Mouse (Mus musculus): ENCODE results near the gene Nol6. TPM values are rescaled to one million over a fixed set of nuclear protein-coding genes. Genes with fewer than 3 reads are reported as not detected.
A peak's percentile ranks its signal among the peaks of the same experiment; 100 is the strongest.

The Nol6 gene
- polyA plus RNA-seq (2012; fragmentation: generic; extraction: Trizol), result 26.3 TPM

DNA sequence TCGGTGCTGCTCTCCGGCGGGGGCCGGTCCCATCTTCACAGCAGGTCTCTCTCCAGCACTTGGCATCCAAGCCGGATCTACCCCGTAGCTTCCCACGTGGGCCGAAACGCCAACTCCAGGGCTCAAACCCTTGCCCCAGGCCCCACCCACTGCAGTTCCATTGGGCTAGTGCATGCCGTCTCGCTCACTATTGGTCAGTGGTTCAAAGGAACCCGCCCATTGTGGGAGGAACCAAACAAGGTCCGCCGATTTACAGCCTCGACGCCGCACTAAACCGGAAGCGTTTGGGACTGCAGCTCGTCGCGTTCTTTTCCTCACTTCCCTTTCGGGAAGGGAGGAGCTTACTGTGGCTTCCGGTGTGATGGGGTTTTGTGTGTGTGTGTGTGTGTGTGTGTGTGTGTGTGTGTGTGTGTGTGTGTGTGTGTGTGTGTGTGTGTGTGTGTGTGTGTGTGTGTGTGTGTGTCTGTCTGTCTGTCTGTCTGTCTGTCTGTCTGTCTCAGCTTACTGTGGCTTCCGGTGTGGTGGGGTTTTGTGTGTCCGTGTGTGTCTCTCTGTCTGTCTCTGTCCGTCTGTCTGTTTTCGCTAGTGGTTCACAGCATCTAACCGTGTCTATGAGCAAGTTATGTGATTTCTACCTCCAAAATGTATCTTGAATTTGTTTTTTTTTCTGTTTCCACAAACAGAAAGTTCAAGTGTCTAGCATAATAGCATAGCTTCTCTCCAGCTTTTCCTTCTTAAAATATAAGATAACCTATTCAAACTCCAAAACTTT lies at the start of gene Nol6:
Nol6 (minus strand) TSS at position 276 of the 772 bp plus-strand sequence.
- TF ChIP-seq SRF (IDR thresholded peaks at IDR 0.05; ENCODE audit: control insufficient read depth, insufficient read length, low read depth) (peak; percentile 47), POLR2A (IDR thresholded peaks at IDR 0.05; ENCODE audit: insufficient read length, low read depth) (peak; percentile 43), MAX (IDR thresholded peaks at IDR 0.05; ENCODE audit: low read depth) (peak; percentile 29), USF1 (IDR thresholded peaks at IDR 0.05; ENCODE audit: low read depth) (peak; percentile 71), POLR2AphosphoS2 (IDR thresholded peaks at IDR 0.05; ENCODE audit: insufficient read length, low read depth) (no peak)
- Histone ChIP-seq H3K4me2 (ENCODE audit: low read depth) (peak within 1 kb of the TSS; percentile 94), H3K4me3 (peak within 1 kb of the TSS; percentile 85)

DNA sequence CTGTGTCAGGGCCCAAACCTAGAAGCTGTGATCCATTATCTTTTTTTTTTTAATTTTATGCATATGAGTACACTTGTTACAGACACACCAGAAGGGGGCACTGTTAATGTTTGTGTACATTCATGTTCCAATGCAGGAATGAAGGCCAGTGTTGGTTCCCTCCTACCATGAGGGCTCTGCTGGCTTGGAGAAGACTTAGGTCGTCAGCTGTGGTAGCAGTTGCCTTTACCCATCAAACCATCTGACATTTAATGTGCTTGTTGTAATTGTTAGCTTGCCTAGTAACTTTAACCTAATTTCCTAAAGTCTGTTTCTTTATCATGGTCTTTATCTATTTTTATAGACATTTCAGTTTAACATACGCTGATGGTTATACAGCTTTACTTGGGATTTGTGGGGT lies 46.7 kb upstream of the Nol6 start:
- H3K27me3 ChIP-seq (ENCODE audit: control insufficient read depth, insufficient read depth, insufficient read length), result no peaks in the 10 kb centered on the region
- peaks cover 62% of the 10 kb centered on the region for H3K79me2 ChIP-seq (ENCODE audit: control insufficient read depth, insufficient read depth)
- H3ac ChIP-seq (ENCODE audit: control insufficient read depth, insufficient read length), result no peak overlapping the region
- H3K4me2 ChIP-seq (ENCODE audit: low read depth), result no peak overlapping the region
- TF ChIP-seq USF1 (IDR thresholded peaks at IDR 0.05; ENCODE audit: low read depth) (no peak), MYOD1 (IDR thresholded peaks at IDR 0.05; ENCODE audit: control insufficient read depth in 1 of 3, insufficient read length in 2 of 3, low read depth in 2 of 3) (peak; percentile 49 to 92 (median 88))
- peaks cover 13% of the 10 kb centered on the region for H3K36me3 ChIP-seq (ENCODE audit: control insufficient read depth, insufficient read depth)
- H3K4me3 ChIP-seq, result no peak overlapping the region

More for the DNA sequence above, at the start of gene Nol6:
- Histone ChIP-seq H3K27me3 (ENCODE audit: control insufficient read depth, insufficient read depth, insufficient read length) (no peaks in the 10 kb centered on the region), H3ac (ENCODE audit: control insufficient read depth, insufficient read length) (peak within 1 kb of the TSS; percentile 28), H3K79me2 (ENCODE audit: control insufficient read depth, insufficient read depth) (peaks cover 14% of the 10 kb centered on the region), H3K36me3 (ENCODE audit: control insufficient read depth, insufficient read depth) (peaks cover 19% of the 10 kb centered on the region)

DNA sequence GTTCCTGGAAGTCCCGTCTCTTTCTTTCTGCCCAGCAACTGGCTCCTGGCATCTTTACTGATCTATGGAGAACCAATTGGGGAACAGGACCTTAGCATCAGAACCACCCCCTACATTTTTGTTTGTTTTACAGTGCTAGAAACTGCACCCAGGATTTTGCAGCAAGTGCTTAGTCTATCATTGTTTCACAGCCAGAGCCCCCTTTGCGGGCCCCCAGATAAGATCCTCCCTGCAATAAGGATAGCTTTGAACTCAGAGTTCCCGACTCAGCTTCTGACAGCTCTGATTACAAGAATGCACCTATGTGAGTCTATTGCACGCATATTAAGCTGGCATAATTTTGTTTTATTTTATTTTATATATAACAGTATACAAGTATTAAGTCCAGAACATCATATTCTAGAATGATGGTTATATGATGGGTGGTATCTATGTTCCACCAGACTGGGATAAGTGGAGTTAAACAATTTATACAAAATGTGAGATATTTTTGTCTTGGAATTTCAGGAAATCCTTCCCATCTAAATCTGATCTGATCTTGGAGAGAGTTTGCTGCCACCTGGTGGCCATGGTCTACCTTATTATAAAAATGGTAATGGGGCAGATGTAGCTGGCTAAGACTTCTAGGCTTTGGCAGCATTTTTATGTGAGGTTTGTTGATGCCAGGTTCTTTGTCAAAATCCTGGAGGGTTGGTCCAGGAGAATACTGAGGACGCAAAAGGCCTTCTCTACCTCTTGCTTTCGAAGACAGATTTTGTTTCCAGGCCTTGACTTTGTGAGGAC lies 41.6 kb upstream of the Nol6 start:
- H3K4me2 ChIP-seq (ENCODE audit: low read depth), result no peak overlapping the region
- peaks cover 3% of the 10 kb centered on the region for H3K36me3 ChIP-seq (ENCODE audit: control insufficient read depth, insufficient read depth)
- H3K79me2 ChIP-seq (ENCODE audit: control insufficient read depth, insufficient read depth), result peaks cover 74% of the 10 kb centered on the region
- no peak overlapping the region for H3K4me3 ChIP-seq
- no peak overlapping the region for H3ac ChIP-seq (ENCODE audit: control insufficient read depth, insufficient read length)
- no peaks in the 10 kb centered on the region for H3K27me3 ChIP-seq (ENCODE audit: control insufficient read depth, insufficient read depth, insufficient read length)
- TF ChIP-seq E2F4 (IDR thresholded peaks at IDR 0.05; ENCODE audit: insufficient read depth) (no peak), CEBPB (IDR thresholded peaks at IDR 0.05; ENCODE audit: insufficient read depth, poor library complexity, severe bottlenecking) (no peak), POLR2A (IDR thresholded peaks at IDR 0.05; ENCODE audit: insufficient read length, low read depth) (no peak), MAX (IDR thresholded peaks at IDR 0.05; ENCODE audit: low read depth) (no peak), POLR2AphosphoS2 (IDR thresholded peaks at IDR 0.05; ENCODE audit: insufficient read length, low read depth) (no peak), REST (IDR thresholded peaks at IDR 0.05; ENCODE audit: insufficient read depth, insufficient read length) (no peak), TCF12 (IDR thresholded peaks at IDR 0.05; ENCODE audit: insufficient read depth, poor library complexity, severe bottlenecking) (no peak), USF1 (IDR thresholded peaks at IDR 0.05; ENCODE audit: low read depth) (no peak), TCF3 (IDR thresholded peaks at IDR 0.05; ENCODE audit: insufficient read length, low read depth) (no peak), MYOD1 (IDR thresholded peaks at IDR 0.05; ENCODE audit: control insufficient read depth in 1 of 3, insufficient read length in 2 of 3, low read depth in 2 of 3) (no peak), MYOG (IDR thresholded peaks at IDR 0.05; ENCODE audit: control insufficient read depth in 1 of 3, insufficient read depth in 1 of 3, insufficient read length in 2 of 3, low read depth in 2 of 3) (no peak), SRF (IDR thresholded peaks at IDR 0.05; ENCODE audit: control insufficient read depth, insufficient read length, low read depth) (no peak)

DNA sequence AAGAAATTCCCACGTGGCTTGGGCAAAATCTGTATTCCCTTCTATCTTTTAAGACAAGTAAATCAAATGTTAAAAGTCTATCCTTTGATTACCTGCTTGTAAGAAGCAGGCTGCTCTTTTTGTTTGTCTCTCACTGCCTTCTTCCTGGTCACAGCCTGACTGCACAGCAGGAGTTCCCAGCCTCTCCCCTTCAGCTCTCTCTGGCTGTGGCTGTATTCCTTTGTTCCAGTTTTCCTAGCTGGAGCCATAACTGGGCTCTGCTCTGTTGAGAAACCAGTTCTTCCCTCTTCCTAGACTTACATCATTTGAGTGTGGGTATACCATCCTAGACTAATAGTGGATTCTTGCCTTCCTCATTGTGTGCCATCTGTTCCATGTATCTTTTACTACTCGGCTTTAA lies 40.7 kb upstream of the Nol6 start:
- Histone ChIP-seq H3K27me3 (ENCODE audit: control insufficient read depth, insufficient read depth, insufficient read length) (no peaks in the 10 kb centered on the region), H3K4me3 (no peak overlapping the region), H3K79me2 (ENCODE audit: control insufficient read depth, insufficient read depth) (peaks cover 76% of the 10 kb centered on the region), H3K4me2 (ENCODE audit: low read depth) (no peak overlapping the region), H3K36me3 (ENCODE audit: control insufficient read depth, insufficient read depth) (peaks cover 3% of the 10 kb centered on the region), H3ac (ENCODE audit: control insufficient read depth, insufficient read length) (no peak overlapping the region)
- TF ChIP-seq REST (IDR thresholded peaks at IDR 0.05; ENCODE audit: insufficient read depth, insufficient read length) (no peak), E2F4 (IDR thresholded peaks at IDR 0.05; ENCODE audit: insufficient read depth) (no peak), MYOD1 (IDR thresholded peaks at IDR 0.05; ENCODE audit: control insufficient read depth in 1 of 3, insufficient read length in 2 of 3, low read depth in 2 of 3) (no peak), MYOG (IDR thresholded peaks at IDR 0.05; ENCODE audit: control insufficient read depth in 1 of 3, insufficient read depth in 1 of 3, insufficient read length in 2 of 3, low read depth in 2 of 3) (no peak), MAX (IDR thresholded peaks at IDR 0.05; ENCODE audit: low read depth) (no peak), USF1 (IDR thresholded peaks at IDR 0.05; ENCODE audit: low read depth) (no peak), TCF3 (IDR thresholded peaks at IDR 0.05; ENCODE audit: insufficient read length, low read depth) (no peak), CEBPB (IDR thresholded peaks at IDR 0.05; ENCODE audit: insufficient read depth, poor library complexity, severe bottlenecking) (no peak), POLR2AphosphoS2 (IDR thresholded peaks at IDR 0.05; ENCODE audit: insufficient read length, low read depth) (no peak), POLR2A (IDR thresholded peaks at IDR 0.05; ENCODE audit: insufficient read length, low read depth) (no peak)

DNA sequence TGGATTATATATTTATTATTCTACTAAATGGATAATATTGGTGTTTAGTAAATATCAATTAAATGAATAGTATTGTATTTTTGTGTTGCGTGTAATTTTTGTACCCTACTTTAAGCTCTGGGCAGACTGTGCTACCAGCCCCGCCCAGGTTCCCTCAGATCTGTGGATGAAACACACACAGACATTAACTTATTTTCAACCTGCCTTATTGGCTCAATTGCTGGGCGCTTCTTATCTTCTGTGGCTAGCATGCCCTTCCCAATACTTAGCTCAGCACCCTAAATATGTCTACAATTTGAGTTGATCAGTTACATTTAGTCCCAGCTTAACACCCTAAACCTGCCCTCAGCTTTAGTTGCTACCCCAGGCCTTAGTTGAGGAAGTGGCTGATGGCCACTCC lies 37.0 kb upstream of the Nol6 start:
- Histone ChIP-seq H3ac (ENCODE audit: control insufficient read depth, insufficient read length) (no peak overlapping the region), H3K27me3 (ENCODE audit: control insufficient read depth, insufficient read depth, insufficient read length) (no peaks in the 10 kb centered on the region), H3K79me2 (ENCODE audit: control insufficient read depth, insufficient read depth) (peaks cover 79% of the 10 kb centered on the region), H3K36me3 (ENCODE audit: control insufficient read depth, insufficient read depth) (peaks cover 2% of the 10 kb centered on the region), H3K4me3 (no peak overlapping the region), H3K4me2 (ENCODE audit: low read depth) (no peak overlapping the region)
- TF ChIP-seq MAX (IDR thresholded peaks at IDR 0.05; ENCODE audit: low read depth) (no peak), SRF (IDR thresholded peaks at IDR 0.05; ENCODE audit: control insufficient read depth, insufficient read length, low read depth) (no peak), CEBPB (IDR thresholded peaks at IDR 0.05; ENCODE audit: insufficient read depth, poor library complexity, severe bottlenecking) (no peak), POLR2AphosphoS2 (IDR thresholded peaks at IDR 0.05; ENCODE audit: insufficient read length, low read depth) (no peak), REST (IDR thresholded peaks at IDR 0.05; ENCODE audit: insufficient read depth, insufficient read length) (no peak), TCF3 (IDR thresholded peaks at IDR 0.05; ENCODE audit: insufficient read length, low read depth) (no peak), TCF12 (IDR thresholded peaks at IDR 0.05; ENCODE audit: insufficient read depth, poor library complexity, severe bottlenecking) (no peak)
